Mouse (Mus musculus): ENCODE measurements around the gene Lmx1a. TPM values are rescaled to one million over a fixed set of nuclear protein-coding genes. Genes with fewer than 3 reads are reported as not detected.
A peak's percentile ranks its signal among the peaks of the same experiment; 100 is the strongest.

Lmx1a gene
- polyA plus RNA-seq, 1 experiment from 2014 or later = 15.0 TPM

GRCm38 (mm10) chr1:167758208-167758607 is 69.2 kb downstream of the Lmx1a start:
- no peak overlapping the region; the same call in 1 of the 2 replicates for H3K27ac ChIP-seq
- peaks cover 90% of the 10 kb centered on the region for H3K27me3 ChIP-seq
- H3K9ac ChIP-seq (replicated peaks) = no peak overlapping the region
- ATAC-seq = peak; percentile 40; the same call in 1 of the 2 replicates
- H3K36me3 ChIP-seq = no peaks in the 10 kb centered on the region
- H3K9me3 ChIP-seq = no peaks in the 10 kb centered on the region
- peaks cover 38% of the 10 kb centered on the region for H3K4me1 ChIP-seq (replicated peaks)
- no peak overlapping the region for H3K4me3 ChIP-seq (replicated peaks)
- 64% methylated on average over 8 of the region's 8 CpGs for WGBS
- no peak overlapping the region for H3K4me2 ChIP-seq (replicated peaks)

GRCm38 (mm10) chr1:167760307-167760706 is 71.3 kb downstream of the Lmx1a start:
- H3K4me3 ChIP-seq (replicated peaks) = no peak overlapping the region
- no peaks in the 10 kb centered on the region for H3K36me3 ChIP-seq
- ATAC-seq = no peak
- H3K4me2 ChIP-seq (replicated peaks) = no peak overlapping the region
- WGBS = 85% methylated on average over 10 of the region's 10 CpGs
- H3K9ac ChIP-seq (replicated peaks) = no peak overlapping the region
- no peaks in the 10 kb centered on the region for H3K9me3 ChIP-seq
- peaks cover 29% of the 10 kb centered on the region for H3K4me1 ChIP-seq (replicated peaks)
- no peak overlapping the region for H3K27ac ChIP-seq
- H3K27me3 ChIP-seq = peaks cover 95% of the 10 kb centered on the region

GRCm38 (mm10) chr1:167761785-167762223 is 72.8 kb downstream of the Lmx1a start:
- ATAC-seq = peak; percentile 80
- no peaks in the 10 kb centered on the region for H3K9me3 ChIP-seq
- peak overlapping the region; percentile 33 for H3K4me2 ChIP-seq (replicated peaks)
- H3K9ac ChIP-seq (replicated peaks) = no peak overlapping the region
- peaks cover 29% of the 10 kb centered on the region for H3K4me1 ChIP-seq (replicated peaks)
- peak overlapping the region; percentile 22; the same call in 1 of the 2 replicates for H3K27ac ChIP-seq
- no peaks in the 10 kb centered on the region for H3K36me3 ChIP-seq
- 4% methylated on average over 13 of the region's 13 CpGs for WGBS
- no peak overlapping the region for H3K4me3 ChIP-seq (replicated peaks)
- peaks cover 95% of the 10 kb centered on the region for H3K27me3 ChIP-seq

GRCm38 (mm10) chr1:167766619-167767018 is 77.6 kb downstream of the Lmx1a start:
- 88% methylated on average over 4 of the region's 4 CpGs for WGBS
- H3K27me3 ChIP-seq = peaks cover 79% of the 10 kb centered on the region

GRCm38 (mm10) chr1:167770457-167770856 is 81.4 kb downstream of the Lmx1a start:
- H3K9ac ChIP-seq (replicated peaks) = no peak overlapping the region
- ATAC-seq = no peak
- H3K27ac ChIP-seq = no peak overlapping the region
- H3K27me3 ChIP-seq = peaks cover 58% of the 10 kb centered on the region
- no peaks in the 10 kb centered on the region for H3K9me3 ChIP-seq
- no peaks in the 10 kb centered on the region for H3K4me1 ChIP-seq (replicated peaks)
- no peak overlapping the region for H3K4me3 ChIP-seq (replicated peaks)
- H3K4me2 ChIP-seq (replicated peaks) = no peak overlapping the region
- H3K36me3 ChIP-seq = no peaks in the 10 kb centered on the region
- 87% methylated on average over 7 of the region's 7 CpGs for WGBS

More at GRCm38 (mm10) chr1:167766619-167767018, 77.6 kb downstream of the Lmx1a start:
- no peak overlapping the region for H3K9ac ChIP-seq (replicated peaks)
- H3K4me2 ChIP-seq (replicated peaks) = no peak overlapping the region
- H3K27ac ChIP-seq = no peak overlapping the region
- no peaks in the 10 kb centered on the region for H3K9me3 ChIP-seq
- peaks cover 11% of the 10 kb centered on the region for H3K4me1 ChIP-seq (replicated peaks)
- H3K36me3 ChIP-seq = no peaks in the 10 kb centered on the region
- H3K4me3 ChIP-seq (replicated peaks) = no peak overlapping the region
- no peak for ATAC-seq

- ATAC-seq = no peak
- H3K4me1 ChIP-seq (replicated peaks) = peaks cover 5% of the 10 kb centered on the region; the same call in 1 of the 2 replicates
- 83% methylated on average over 4 of the region's 5 CpGs for WGBS
- H3K27me3 ChIP-seq = peaks cover 6% of the 10 kb centered on the region; the same call in 1 of the 2 replicates
- H3K9me3 ChIP-seq = no peaks in the 10 kb centered on the region
- no peaks in the 10 kb centered on the region for H3K36me3 ChIP-seq
- no peak overlapping the region for H3K27ac ChIP-seq
- H3K4me3 ChIP-seq (replicated peaks) = no peak overlapping the region
- H3K9ac ChIP-seq (replicated peaks) = no peak overlapping the region
- no peak overlapping the region for H3K4me2 ChIP-seq (replicated peaks)
Measured at GRCm38 (mm10) chr1:167779766-167780488, 90.9 kb downstream of the Lmx1a start.

- ATAC-seq = peak; percentile 75
- H3K27ac ChIP-seq = no peak overlapping the region
Measured at GRCm38 (mm10) chr1:167781787-167782484, 92.9 kb downstream of the Lmx1a start.

GRCm38 (mm10) chr1:167784067-167784466 is 95.0 kb downstream of the Lmx1a start:
- Histone ChIP-seq H3K4me3 (replicated peaks) (no peak overlapping the region), H3K9me3 (no peaks in the 10 kb centered on the region), H3K4me2 (replicated peaks) (no peak overlapping the region), H3K4me1 (replicated peaks) (peaks cover 9% of the 10 kb centered on the region; the same call in 1 of the 2 replicates), H3K36me3 (no peaks in the 10 kb centered on the region), H3K9ac (replicated peaks) (no peak overlapping the region), H3K27me3 (peaks cover 22% of the 10 kb centered on the region), H3K27ac (no peak overlapping the region)
- WGBS = 88% methylated on average over 2 of the region's 2 CpGs
- ATAC-seq = no peak

More at GRCm38 (mm10) chr1:167781787-167782484, 92.9 kb downstream of the Lmx1a start:
- no peak overlapping the region for H3K4me3 ChIP-seq (replicated peaks)
- peaks cover 5% of the 10 kb centered on the region; the same call in 1 of the 2 replicates for H3K4me1 ChIP-seq (replicated peaks)
- no peaks in the 10 kb centered on the region for H3K9me3 ChIP-seq
- H3K9ac ChIP-seq (replicated peaks) = no peak overlapping the region
- H3K4me2 ChIP-seq (replicated peaks) = no peak overlapping the region
- H3K36me3 ChIP-seq = no peaks in the 10 kb centered on the region
- peaks cover 15% of the 10 kb centered on the region for H3K27me3 ChIP-seq
- WGBS = 25% methylated on average over 10 of the region's 10 CpGs

GRCm38 (mm10) chr1:167788684-167789413 is 99.8 kb downstream of the Lmx1a start:
- Histone ChIP-seq H3K4me1 (replicated peaks) (0 out of 2 replicates have a peak, but pooled peaks cover 5% of the 10 kb centered on the region), H3K27ac (0 out of 2 replicates have a peak overlapping the region, but pooled peaks have one; percentile 17), H3K4me3 (replicated peaks) (no peak overlapping the region), H3K4me2 (replicated peaks) (no peak overlapping the region), H3K9ac (replicated peaks) (no peak overlapping the region), H3K9me3 (no peaks in the 10 kb centered on the region), H3K27me3 (peaks cover 30% of the 10 kb centered on the region), H3K36me3 (no peaks in the 10 kb centered on the region)
- 72% methylated on average over 12 of the region's 12 CpGs for WGBS
- ATAC-seq = peak; percentile 38; the same call in 1 of the 2 replicates

GRCm38 (mm10) chr1:167789448-167789847 is 100.4 kb downstream of the Lmx1a start:
- H3K4me3 ChIP-seq (replicated peaks) = no peak overlapping the region
- H3K4me2 ChIP-seq (replicated peaks) = no peak overlapping the region
- 76% methylated on average over 8 of the region's 8 CpGs for WGBS
- peak; percentile 67; the same call in 1 of the 2 replicates for ATAC-seq
- H3K27me3 ChIP-seq = peaks cover 31% of the 10 kb centered on the region
- no peaks in the 10 kb centered on the region for H3K9me3 ChIP-seq
- 0 out of 2 replicates have a peak, but pooled peaks cover 5% of the 10 kb centered on the region for H3K4me1 ChIP-seq (replicated peaks)
- H3K36me3 ChIP-seq = no peaks in the 10 kb centered on the region
- peak overlapping the region; percentile 48; the same call in 1 of the 2 replicates for H3K27ac ChIP-seq
- no peak overlapping the region for H3K9ac ChIP-seq (replicated peaks)

GRCm38 (mm10) chr1:167790688-167791087 is 101.7 kb downstream of the Lmx1a start:
- no peak for ATAC-seq
- Histone ChIP-seq H3K9ac (replicated peaks) (no peak overlapping the region), H3K36me3 (no peaks in the 10 kb centered on the region), H3K27ac (no peak overlapping the region), H3K4me2 (replicated peaks) (no peak overlapping the region), H3K27me3 (peaks cover 34% of the 10 kb centered on the region), H3K4me1 (replicated peaks) (0 out of 2 replicates have a peak, but pooled peaks cover 5% of the 10 kb centered on the region), H3K4me3 (replicated peaks) (no peak overlapping the region), H3K9me3 (no peaks in the 10 kb centered on the region)
- WGBS = 80% methylated on average over 3 of the region's 3 CpGs
